Mouse (Mus musculus) urinary bladder, postnatal 4 days (tissue): ENCODE data around the gene Tie1.

Experiments
- DNase-seq, 2 experiments: peaks; one replicate each; pipeline ENCODE4 v3.0.0; 2021 to 2022; ENCODE audit warnings: low spot score in 2 of 2

The Tie1 gene

GRCm38 (mm10) chr4:118476773-118477530 lies 12.9 kb downstream of the Tie1 start:
- no peak for DNase-seq

GRCm38 (mm10) chr4:118472687-118473086 lies 17.2 kb downstream of the Tie1 start:
- DNase-seq, result no peak

GRCm38 (mm10) chr4:118471281-118471680 lies 18.6 kb downstream of the Tie1 start:
- no peak for DNase-seq

GRCm38 (mm10) chr4:118465697-118466163 lies 24.1 kb downstream of the Tie1 start:
- no peak for DNase-seq

- no peak for DNase-seq
These were observed 24.9 kb downstream of the Tie1 start for GRCm38 (mm10) chr4:118464956-118465355.

- no peak for DNase-seq
These were observed 32.4 kb downstream of the Tie1 start, which contains the start of gene Mpl for GRCm38 (mm10) chr4:118457345-118457975. TSS of gene Mpl (minus strand) at chr4:118457513.

GRCm38 (mm10) chr4:118446415-118447153 lies 43.3 kb downstream of the Tie1 start:
- no peak for DNase-seq

- peak in 1 of 2 experiments; percentile 33 for DNase-seq
These were observed 44.0 kb downstream of the Tie1 start for GRCm38 (mm10) chr4:118445781-118446414.

GRCm38 (mm10) chr4:118445088-118445487 lies 44.8 kb downstream of the Tie1 start:
- DNase-seq, result no peak

GRCm38 (mm10) chr4:118437829-118438253 lies 52.0 kb downstream of the Tie1 start:
- no peak for DNase-seq

GRCm38 (mm10) chr4:118436820-118437603 lies 52.8 kb downstream of the Tie1 start, which contains the start of gene Cdc20:
TSS of gene Cdc20 (minus strand) at chr4:118437352.
- DNase-seq, result peak; percentile 92

- DNase-seq, result no peak
These were observed 57.5 kb downstream of the Tie1 start for GRCm38 (mm10) chr4:118432332-118432731.

GRCm38 (mm10) chr4:118429215-118429895 lies 60.5 kb downstream of the Tie1 start:
- peak in 1 of 2 experiments; percentile 41 for DNase-seq

- DNase-seq, result no peak
These were observed 61.2 kb downstream of the Tie1 start for GRCm38 (mm10) chr4:118428531-118429214.

- peak; percentile 92 to 95 for DNase-seq
These were observed 62.0 kb downstream of the Tie1 start, which contains the start of gene Elovl1 for GRCm38 (mm10) chr4:118427768-118428451. TSS of gene Elovl1 (plus strand) at chr4:118428093.

GRCm38 (mm10) chr4:118427415-118427767 lies 62.5 kb downstream of the Tie1 start:
- DNase-seq, result no peak

- DNase-seq, result no peak
These were observed 64.5 kb downstream of the Tie1 start for GRCm38 (mm10) chr4:118425374-118425773.

GRCm38 (mm10) chr4:118424541-118425160 lies 65.2 kb downstream of the Tie1 start:
- DNase-seq, result no peak

- DNase-seq, result no peak
These were observed 68.5 kb downstream of the Tie1 start for GRCm38 (mm10) chr4:118421384-118421783.
